Mouse (Mus musculus) left cerebral cortex, postnatal 4 days (tissue): ENCODE measurements at regions not wholly inside any gene's neighbourhood (a gene's known extent, or its start where the extent isn't known, plus 50 kb on each side); places are given as distances from the start of the nearest gene placed in this dataset.
"Not testable (repeated sequence)": the region's sequence is repeated elsewhere in the genome, so short reads cannot be mapped to it uniquely, and the experiment has no call there.

Experiments used
- DNase-seq: peaks from one replicate; pipeline ENCODE4 v3.0.0-alpha.2; 2022
- intact Hi-C: fragments of 180-260 bp; cut with DNase I; formaldehyde crosslinking; loops from one replicate; pipeline ENCODE4 v1.15.1; 2025

DNA sequence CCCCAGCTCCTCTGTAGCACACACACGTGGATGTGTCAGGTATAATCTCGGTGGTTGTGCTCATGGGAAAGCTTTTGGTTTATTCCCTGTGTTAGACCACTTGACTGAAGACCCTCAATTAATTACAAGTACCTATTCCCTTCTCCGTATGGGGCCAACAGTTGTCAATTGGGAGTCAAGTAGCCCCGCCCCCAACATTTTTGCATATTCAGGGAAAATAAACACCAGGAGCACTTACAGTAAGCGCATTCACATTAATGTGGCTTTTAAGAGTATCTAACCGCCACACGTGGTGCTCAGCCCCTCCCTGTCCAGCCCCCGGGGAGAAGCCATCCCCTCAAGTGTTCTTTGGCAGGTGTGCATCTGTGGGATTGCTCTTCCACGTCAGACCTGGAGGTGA, 223.9 kb downstream of the Tpra1 start:
- intact Hi-C loops = no loop called here
- DNase-seq = no peak

DNA sequence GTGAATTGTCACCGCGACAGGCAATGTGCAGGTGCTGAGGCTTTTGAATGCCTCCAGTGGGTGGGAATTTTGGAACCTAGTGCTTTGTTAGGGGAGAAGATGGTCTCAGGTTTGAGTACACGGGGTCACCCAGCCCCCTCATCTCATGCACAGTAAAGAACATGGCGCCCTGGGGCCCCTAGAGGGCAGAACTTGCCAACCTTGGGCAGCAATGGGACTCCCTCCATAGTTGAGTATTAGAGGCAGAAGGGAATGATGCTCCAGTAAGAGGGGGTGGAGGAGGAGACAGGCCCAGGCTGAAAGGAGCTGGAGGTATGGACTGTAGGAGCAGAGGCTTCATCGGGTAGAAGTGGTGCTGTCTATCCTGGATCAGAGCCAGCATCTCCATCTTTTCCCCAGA, 226.1 kb downstream of the Tpra1 start:
- intact Hi-C loops = not testable (repeated sequence)

DNA sequence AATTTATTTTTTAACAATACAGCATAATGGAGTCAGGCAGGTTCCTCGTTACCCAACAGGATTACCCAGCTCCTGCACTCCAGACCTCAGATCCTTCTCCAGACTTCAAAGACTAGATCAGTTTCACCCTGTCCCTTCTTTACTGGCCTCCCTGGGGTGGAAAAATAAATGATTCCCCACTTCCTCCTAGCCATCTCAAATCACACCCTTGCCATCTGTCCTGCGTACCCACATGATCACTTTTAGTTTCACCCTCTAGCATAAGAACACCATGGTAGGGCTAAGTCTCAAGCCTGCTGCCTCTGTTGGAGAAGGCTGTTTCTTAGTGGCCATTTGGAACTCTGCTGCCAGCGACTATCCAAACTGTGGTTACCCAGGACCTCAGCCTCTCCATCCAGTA, 222.0 kb downstream of the Plxna1 start:
- intact Hi-C loops = no loop called here
- no peak for DNase-seq

More for the DNA sequence above, 226.1 kb downstream of the Tpra1 start:
- not testable (repeated sequence) for DNase-seq

- peak; percentile 15 for DNase-seq
- intact Hi-C loops = no loop called here
Observed at GRCm38 (mm10) chr6:89153027-89153662, 209.3 kb downstream of the Plxna1 start.

DNA sequence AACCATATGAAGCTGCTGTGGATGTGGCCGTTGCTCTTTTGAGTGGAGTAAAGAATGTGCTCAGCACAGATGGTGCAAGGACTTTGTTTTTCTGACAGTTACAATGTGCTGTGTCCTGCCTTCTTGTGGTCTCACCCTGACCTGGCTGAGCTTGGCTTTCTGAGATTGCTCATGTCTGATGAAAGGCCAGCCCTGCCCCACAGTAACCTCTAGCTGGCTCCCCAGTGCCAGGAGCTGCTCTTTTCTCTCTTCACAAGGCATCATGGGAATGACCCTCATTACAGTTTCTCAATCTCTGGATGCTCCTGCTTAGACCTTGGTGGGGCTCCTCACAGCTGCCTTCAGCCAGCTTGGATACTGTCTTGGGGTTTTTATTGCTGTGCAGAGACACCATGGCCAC, 204.9 kb downstream of the Plxna1 start:
- intact Hi-C loops = no loop called here
- no peak for DNase-seq

DNA sequence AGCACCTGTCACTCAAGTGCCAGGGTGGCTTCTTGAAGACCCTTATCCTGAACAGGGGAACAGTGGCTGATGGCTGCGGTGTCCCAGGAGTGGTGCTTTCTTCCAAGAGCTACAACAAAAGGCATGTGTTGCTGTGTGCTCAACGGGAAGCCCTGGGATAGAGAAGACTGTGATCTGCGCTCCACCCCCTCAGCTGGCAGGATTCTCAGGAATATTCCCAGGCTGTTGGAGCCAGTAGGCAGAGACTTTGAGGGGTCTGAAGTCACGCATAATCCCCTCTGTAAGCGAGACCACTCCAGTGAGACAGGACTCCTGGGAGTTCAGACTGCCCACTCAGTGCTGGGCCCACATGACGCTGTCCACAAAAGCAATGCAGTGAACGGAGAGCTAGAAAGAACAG, 202.4 kb downstream of the Plxna1 start:
- intact Hi-C loops = no loop called here
- DNase-seq = no peak

DNA sequence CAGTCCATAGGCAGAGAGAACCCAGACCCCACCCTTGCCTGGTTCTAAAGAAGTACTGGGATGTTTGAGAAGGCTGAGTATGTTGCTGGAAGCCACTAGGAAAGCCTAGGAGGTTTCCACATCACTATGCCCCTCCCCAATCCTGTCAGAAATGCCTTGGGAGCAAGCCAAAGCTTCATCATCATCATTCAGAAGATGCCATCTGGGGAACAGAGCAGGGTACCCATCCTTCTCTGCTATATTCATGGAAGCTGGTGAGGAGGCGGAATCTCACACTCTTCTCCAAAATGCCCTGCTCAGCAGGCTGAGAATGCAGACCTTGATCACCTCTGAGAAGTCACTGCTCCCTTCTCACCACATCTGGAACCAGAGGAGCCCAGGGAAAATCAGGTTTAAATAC, 200.7 kb downstream of the Plxna1 start:
- intact Hi-C loops = no loop called here
- DNase-seq = no peak

GRCm38 (mm10) chr6:89169520-89169919, 192.9 kb downstream of the Plxna1 start:
- no peak for DNase-seq
- intact Hi-C loops = no loop called here

DNA sequence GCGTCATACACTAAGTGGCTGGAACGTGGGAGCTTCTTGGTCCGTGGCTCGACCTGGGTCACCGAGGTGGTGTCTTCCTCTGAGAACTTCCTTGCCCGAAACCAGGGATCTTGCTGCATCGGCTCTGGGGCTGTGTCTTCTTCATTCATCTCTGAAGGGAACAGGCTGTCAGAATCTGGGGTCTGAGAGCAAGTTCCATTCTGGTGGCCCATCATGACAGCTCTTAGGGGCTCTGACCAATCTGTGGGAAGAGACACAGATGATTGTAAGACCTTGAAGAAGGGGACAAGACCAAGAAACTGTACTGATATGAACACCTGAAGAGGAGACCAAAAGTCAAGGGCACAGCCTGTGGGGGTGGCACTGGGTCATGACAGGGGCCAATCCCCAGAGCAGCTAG, 177.5 kb downstream of the Plxna1 start:
- DNase-seq, intact Hi-C loops: not testable (repeated sequence)

- intact Hi-C loops = not testable (repeated sequence)
- DNase-seq = peak; percentile 27
Observed at GRCm38 (mm10) chr6:89200514-89201284, 161.7 kb downstream of the Plxna1 start.

DNA sequence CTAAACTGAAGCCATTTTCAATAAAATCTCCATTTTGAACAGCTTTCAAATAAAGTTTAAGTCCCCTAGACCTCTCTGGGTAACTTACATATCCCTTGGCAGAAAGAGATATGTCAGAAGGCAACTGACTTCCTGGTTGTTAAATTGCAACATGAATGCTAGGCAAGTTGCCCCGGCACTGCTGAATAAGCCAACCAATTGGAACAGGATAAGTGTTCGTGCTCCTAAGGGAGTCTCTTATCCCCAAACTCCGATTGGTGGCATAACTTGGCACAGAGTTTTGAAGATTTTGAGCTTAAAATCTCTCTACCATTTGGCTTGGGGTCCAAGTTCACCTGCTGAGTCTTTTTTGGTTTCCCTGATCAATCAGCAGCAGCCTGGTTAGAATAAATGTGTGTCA, 147.4 kb downstream of the Plxna1 start:
- DNase-seq = no peak
- intact Hi-C loops = no loop called here

DNA sequence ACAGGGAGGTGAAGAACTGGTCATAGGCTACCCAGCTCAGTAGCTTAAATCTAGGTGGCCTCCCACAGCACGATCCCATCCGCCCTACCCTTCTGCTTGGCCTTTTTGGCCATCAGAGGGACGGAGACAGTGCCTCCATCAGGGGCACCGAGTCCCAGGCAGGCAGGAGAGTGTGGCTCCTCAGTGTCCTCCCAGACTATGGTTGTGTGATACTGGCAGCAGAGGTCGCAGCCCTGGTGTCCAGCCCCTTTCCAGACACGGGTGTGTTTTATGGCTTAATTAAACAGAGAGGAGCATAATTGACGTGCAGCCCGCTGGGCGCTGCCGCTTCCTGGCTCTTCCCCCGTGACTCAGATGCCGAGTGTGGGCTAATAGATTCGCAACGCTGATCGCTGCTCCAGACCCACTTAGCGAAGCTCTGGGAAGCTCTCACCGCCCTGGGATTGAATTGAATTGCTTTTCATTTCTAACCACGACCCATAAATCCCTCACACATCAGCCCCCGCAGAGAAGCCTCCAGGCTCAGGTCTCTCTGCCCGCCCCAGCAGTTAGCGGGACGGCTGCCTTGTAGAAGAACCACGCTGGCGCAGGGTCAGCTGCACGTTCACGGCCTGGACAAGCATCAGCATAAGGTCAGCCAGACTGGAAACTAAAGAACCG, 126.9 kb downstream of the Plxna1 start:
- intact Hi-C loops = no loop called here
- peak; percentile 36 for DNase-seq

- DNase-seq = no peak
Observed at GRCm38 (mm10) chr6:89236226-89236625, 126.2 kb downstream of the Plxna1 start.

GRCm38 (mm10) chr6:89236892-89237646, 125.4 kb downstream of the Plxna1 start:
- peak; percentile 80 for DNase-seq
- intact Hi-C loops = no loop called here

More at GRCm38 (mm10) chr6:89236226-89236625, 126.2 kb downstream of the Plxna1 start:
- intact Hi-C loops = no loop called here

DNA sequence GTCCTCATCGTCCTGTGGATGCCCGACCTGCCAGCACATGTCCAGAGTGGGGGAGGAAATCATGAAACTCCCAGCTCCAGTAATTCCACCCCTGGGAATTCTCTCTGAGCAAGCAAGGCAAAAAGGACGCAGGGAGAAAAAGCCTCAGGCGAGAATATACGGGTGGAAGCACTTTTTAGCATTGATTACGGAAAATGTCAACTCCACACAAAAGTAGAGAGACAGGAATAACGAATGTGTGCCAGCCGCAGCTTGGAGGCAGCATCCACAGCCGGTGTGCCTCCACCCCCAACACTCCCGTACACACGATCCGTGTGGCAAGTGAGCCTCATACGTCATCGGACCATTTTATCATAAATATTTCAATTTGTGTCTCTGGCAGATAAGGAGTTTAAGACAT, 123.5 kb downstream of the Plxna1 start:
- DNase-seq = no peak
- intact Hi-C loops = no loop called here

DNA sequence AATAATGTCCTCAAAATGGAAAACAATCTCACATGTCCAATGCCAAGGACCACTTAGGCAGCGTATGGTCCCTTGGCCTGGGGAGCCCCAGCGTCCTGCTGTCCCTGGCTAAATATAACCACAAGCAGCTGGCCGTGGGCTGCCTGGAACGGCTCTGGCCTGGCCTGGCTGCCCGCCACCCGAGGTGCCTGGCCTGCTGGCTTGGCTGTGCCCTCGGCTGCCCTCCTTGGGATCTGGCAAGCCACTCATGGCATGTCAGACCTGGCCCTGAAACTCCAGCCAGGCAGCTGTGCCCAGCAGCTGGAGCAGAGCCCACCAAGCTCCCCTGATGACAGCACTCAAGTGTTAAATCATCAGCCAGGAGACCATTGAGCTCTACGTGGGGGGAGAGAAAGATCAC, 122.9 kb downstream of the Plxna1 start:
- intact Hi-C loops = no loop called here
- peak; percentile 91 for DNase-seq

DNA sequence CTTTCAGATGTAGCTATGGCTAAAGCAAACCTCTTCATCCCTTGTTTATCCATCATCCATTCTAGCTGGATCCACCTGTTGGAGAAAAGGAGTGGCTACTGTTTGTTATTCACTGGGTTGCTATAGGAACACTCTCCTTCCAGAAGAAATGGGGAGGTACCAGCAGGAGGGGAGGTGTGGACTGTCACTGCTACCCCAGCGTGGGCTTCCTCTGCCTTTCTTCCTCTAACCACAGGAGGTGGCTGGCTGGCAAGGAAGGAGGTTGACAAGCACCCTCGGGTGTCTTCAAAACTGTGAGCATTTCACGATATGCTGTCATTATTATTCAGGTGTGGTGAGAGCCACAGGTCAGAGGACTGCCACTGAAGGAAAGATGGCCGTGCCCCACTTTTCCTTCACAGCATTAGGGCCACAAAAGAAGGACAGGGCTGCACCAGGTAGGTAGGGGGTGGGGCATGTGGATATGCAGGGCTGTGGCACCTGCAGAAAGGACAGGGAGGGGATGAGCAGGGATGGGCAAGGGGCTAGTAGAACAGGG, 122.2 kb downstream of the Plxna1 start:
- DNase-seq = no peak
- intact Hi-C loops = no loop called here

- intact Hi-C loops = no loop called here
Observed at GRCm38 (mm10) chr6:89242371-89243288, 119.8 kb downstream of the Plxna1 start.

DNA sequence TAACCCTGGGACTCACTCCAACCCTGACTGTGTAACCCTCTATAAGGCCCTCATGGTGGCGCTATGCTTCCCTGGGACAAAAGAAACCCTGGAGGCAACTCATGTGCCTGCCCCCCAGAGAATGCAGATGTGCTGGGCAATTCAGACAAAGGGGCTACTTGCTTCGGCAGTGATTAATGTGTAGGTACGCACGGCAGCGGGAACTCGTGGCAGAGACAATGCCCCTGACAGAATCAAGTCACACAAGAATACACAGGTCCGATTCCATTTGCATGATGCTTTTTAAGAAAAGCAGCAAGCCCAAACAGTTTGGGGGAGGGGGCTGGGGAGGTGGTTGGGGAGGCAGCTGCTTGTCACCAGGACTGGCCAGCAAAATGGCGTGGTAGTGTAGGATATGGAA, 116.9 kb downstream of the Plxna1 start:
- DNase-seq = no peak
- intact Hi-C loops = no loop called here

More at GRCm38 (mm10) chr6:89242371-89243288, 119.8 kb downstream of the Plxna1 start:
- DNase-seq = no peak

DNA sequence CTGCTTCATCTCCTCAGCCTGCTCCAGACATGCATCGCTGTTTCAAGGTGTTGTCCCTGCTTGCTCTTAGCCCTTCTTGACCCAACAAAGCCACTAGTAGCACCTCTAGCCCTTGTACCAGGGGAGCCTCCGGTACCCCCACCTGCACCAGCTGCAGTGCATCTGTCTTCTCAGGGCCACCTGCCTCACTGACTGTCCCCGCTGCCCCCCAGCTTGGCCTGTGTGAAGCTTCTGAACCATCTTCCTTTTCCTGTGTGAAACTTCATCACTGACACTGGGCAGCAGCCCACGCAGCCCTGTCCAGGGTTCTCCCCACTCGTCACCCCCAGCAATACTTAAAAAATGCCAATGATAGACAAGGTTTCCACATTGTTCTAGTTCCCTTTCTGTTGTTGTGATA, 116.2 kb downstream of the Plxna1 start:
- intact Hi-C loops = no loop called here

More for the DNA sequence above, 116.2 kb downstream of the Plxna1 start:
- DNase-seq = no peak
